Comparison of ENCODE assay signal across 19 mouse cellular contexts in the genomic region with DNA sequence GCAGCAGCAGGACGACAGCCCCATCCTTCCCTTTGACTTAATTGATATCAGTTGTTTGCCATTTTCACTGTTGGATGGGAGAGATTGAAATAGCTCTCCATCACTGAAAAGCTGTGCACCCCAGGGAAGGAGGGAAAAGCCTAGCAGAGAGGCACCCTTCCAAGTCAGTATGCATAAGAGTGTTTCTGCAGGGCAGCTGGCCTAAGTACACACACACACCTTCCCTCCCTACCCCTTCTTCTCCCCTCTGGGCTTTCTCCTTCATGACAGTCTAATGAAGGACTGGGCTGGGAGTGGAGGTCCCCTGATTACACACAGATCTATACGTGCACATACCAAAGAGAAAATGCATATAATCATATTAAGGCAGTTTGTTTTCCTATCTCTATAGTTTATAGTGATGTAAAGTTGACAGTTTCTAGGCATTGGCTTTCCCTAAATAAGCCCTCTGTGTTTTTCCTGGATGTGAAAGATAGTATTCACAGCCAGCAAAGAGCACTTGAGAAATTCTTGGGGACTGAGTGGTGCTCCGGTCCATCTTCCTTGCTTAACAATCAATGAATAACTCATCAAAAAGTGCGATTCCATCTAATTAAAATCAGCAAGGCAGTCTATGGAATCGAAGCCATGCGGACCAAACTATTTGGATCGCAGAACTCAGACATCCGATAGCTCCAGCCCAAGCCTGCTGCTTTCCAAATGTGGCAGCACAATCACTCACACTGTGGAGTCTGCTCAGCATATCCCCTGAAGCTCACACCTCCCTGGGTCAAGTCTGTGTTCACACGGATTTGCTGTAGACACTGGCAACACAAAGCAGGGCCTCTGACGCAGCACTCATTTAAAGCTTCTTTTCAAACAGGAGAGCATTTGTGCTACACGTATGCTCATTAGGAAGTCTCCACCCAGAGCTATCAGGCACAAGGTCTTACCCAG.
DNase-seq lines count a peak whose midpoint lies in the region; ATAC-seq and TF ChIP-seq lines count a peak whose summit lies in the region.
"Had no signal": no experiment of that assay in that cellular context is flagged by ENCODE, and none has a peak within 500 bp of the region (broad histone marks: within the 10 kb centered on the region; RNA-seq: fewer than 3 reads in every experiment).

No protein-coding gene starts in this region.

- H3K4me2 ChIP-seq in heart, embryonic 12.5 days = no peak overlapping the region
- H3K4me2 ChIP-seq in lung, embryonic 14.5 days = no peak overlapping the region
- H3K4me2 ChIP-seq in lung, postnatal 0 days (replicated peaks; ENCODE audit: low read depth, low read length) = no peak overlapping the region
- no peak overlapping the region for H3K4me2 ChIP-seq in embryonic facial prominence, embryonic 15.5 days (replicated peaks)
- no peak overlapping the region for H3K4me2 ChIP-seq in stomach, embryonic 16.5 days (ENCODE audit: low read depth, low read length)
- no peak overlapping the region for H3K4me2 ChIP-seq in hindbrain, embryonic 16.5 days (ENCODE audit: low read length)
- H3K4me2 ChIP-seq: forebrain, embryonic 13.5 days; hindbrain, embryonic 13.5 days; intestine, embryonic 15.5 days; midbrain, embryonic 13.5 days had no signal

- H3K4me1 ChIP-seq in heart, embryonic 12.5 days (replicated peaks) = no peaks in the 10 kb centered on the region; the same call in 1 of the 2 replicates
- 0 out of 2 replicates have a peak, but pooled peaks cover 2% of the 10 kb centered on the region for H3K4me1 ChIP-seq in lung, embryonic 14.5 days (ENCODE audit: insufficient read depth)
- no peaks in the 10 kb centered on the region for H3K4me1 ChIP-seq in lung, postnatal 0 days (ENCODE audit: insufficient read depth, low read depth, low read length)
- peaks cover 10% of the 10 kb centered on the region; the same call in 1 of the 2 replicates for H3K4me1 ChIP-seq in embryonic facial prominence, embryonic 15.5 days
- H3K4me1 ChIP-seq in stomach, embryonic 16.5 days (ENCODE audit: control insufficient read depth, insufficient read depth, low read length) = peaks cover 6% of the 10 kb centered on the region
- H3K4me1 ChIP-seq in hindbrain, embryonic 16.5 days (ENCODE audit: control insufficient read depth, insufficient read depth, low read depth, low read length) = no peaks in the 10 kb centered on the region
- H3K4me1 ChIP-seq: hindbrain, embryonic 13.5 days; intestine, embryonic 15.5 days; midbrain, embryonic 13.5 days had no signal

- no peak for TF ChIP-seq EP300 in lung, postnatal 0 days (IDR thresholded peaks at IDR 0.05)

- DNase-seq in heart, postnatal 14 days = no peak
- DNase-seq in lung, embryonic 14.5 days = peak; percentile 10
- no peak for DNase-seq in lung, postnatal 0 days (ENCODE audit: low spot score)
- DNase-seq: adrenal gland, adult 8-10 months; cerebellum, adult 9-11 months; gastrocnemius, postnatal 36 days; kidney, postnatal 36 days; layer of hippocampus, adult 9-11 months; left cerebral cortex, postnatal 4 days had no signal

- no peak overlapping the region for H3K4me3 ChIP-seq in heart, embryonic 12.5 days
- no peak overlapping the region for H3K4me3 ChIP-seq in lung, embryonic 14.5 days (ENCODE audit: low read depth, low read length)
- H3K4me3 ChIP-seq in lung, postnatal 0 days (ENCODE audit: low read depth, low read length) = no peak overlapping the region
- H3K4me3 ChIP-seq in embryonic facial prominence, embryonic 15.5 days (replicated peaks) = no peak overlapping the region
- no peak overlapping the region for H3K4me3 ChIP-seq in stomach, embryonic 16.5 days (replicated peaks; ENCODE audit: low read length)
- no peak overlapping the region for H3K4me3 ChIP-seq in hindbrain, embryonic 16.5 days (ENCODE audit: low read length)
- H3K4me3 ChIP-seq: forebrain, embryonic 13.5 days; hindbrain, embryonic 13.5 days; intestine, embryonic 15.5 days; left cerebral cortex, adult 2 months; midbrain, embryonic 13.5 days had no signal

- ATAC-seq in heart, embryonic 12.5 days (ENCODE audit: insufficient number of reproducible peaks, low FRiP score) = no peak
- ATAC-seq in lung, embryonic 14.5 days (ENCODE audit: insufficient read depth) = no peak
- ATAC-seq in lung, postnatal 0 days = no peak
- peak; percentile 88 for ATAC-seq in embryonic facial prominence, embryonic 15.5 days (ENCODE audit: insufficient number of reproducible peaks, low FRiP score, low TSS enrichment, low read depth)
- peak; percentile 72 for ATAC-seq in stomach, embryonic 16.5 days (ENCODE audit: insufficient read depth, low FRiP score)
- no peak for ATAC-seq in hindbrain, embryonic 16.5 days
- ATAC-seq: forebrain, embryonic 13.5 days; intestine, embryonic 15.5 days; midbrain, embryonic 13.5 days had no signal

- no peak for TF ChIP-seq CTCF in lung, embryonic 14.5 days (IDR thresholded peaks at IDR 0.05; ENCODE audit: low read depth)
- no peak for TF ChIP-seq CTCF in lung, postnatal 0 days (IDR thresholded peaks at IDR 0.05)

- H3K9ac ChIP-seq in heart, embryonic 12.5 days = no peak overlapping the region
- no peak overlapping the region for H3K9ac ChIP-seq in lung, embryonic 14.5 days
- H3K9ac ChIP-seq in lung, postnatal 0 days (replicated peaks; ENCODE audit: low read depth) = no peak overlapping the region
- no peak overlapping the region for H3K9ac ChIP-seq in embryonic facial prominence, embryonic 15.5 days
- no peak overlapping the region for H3K9ac ChIP-seq in stomach, embryonic 16.5 days (ENCODE audit: low read length)
- H3K9ac ChIP-seq in hindbrain, embryonic 16.5 days (ENCODE audit: low read depth, low read length) = no peak overlapping the region
- H3K9ac ChIP-seq: forebrain, embryonic 13.5 days; hindbrain, embryonic 13.5 days; intestine, embryonic 15.5 days; liver, embryonic 14.5 days; midbrain, embryonic 13.5 days had no signal

- H3K36me3 ChIP-seq in heart, embryonic 12.5 days = no peaks in the 10 kb centered on the region
- no peaks in the 10 kb centered on the region for H3K36me3 ChIP-seq in lung, embryonic 14.5 days (ENCODE audit: insufficient read depth)
- no peaks in the 10 kb centered on the region for H3K36me3 ChIP-seq in lung, postnatal 0 days (ENCODE audit: insufficient read depth, low read length)
- H3K36me3 ChIP-seq in embryonic facial prominence, embryonic 15.5 days = no peaks in the 10 kb centered on the region
- H3K36me3 ChIP-seq in stomach, embryonic 16.5 days (ENCODE audit: control insufficient read depth, insufficient read depth, low read length) = no peaks in the 10 kb centered on the region
- H3K36me3 ChIP-seq in hindbrain, embryonic 16.5 days (ENCODE audit: control insufficient read depth, insufficient read depth, low read length) = no peaks in the 10 kb centered on the region
- H3K36me3 ChIP-seq: hindbrain, embryonic 13.5 days; intestine, embryonic 15.5 days; midbrain, embryonic 13.5 days had no signal

- H3K9me3 ChIP-seq in heart, embryonic 12.5 days (replicated peaks) = no peaks in the 10 kb centered on the region; the same call in 1 of the 2 replicates
- H3K9me3 ChIP-seq in lung, embryonic 14.5 days (ENCODE audit: low read depth, low read length) = no peaks in the 10 kb centered on the region
- no peaks in the 10 kb centered on the region for H3K9me3 ChIP-seq in lung, postnatal 0 days (ENCODE audit: low read length)
- no peaks in the 10 kb centered on the region for H3K9me3 ChIP-seq in embryonic facial prominence, embryonic 15.5 days (replicated peaks)
- no peaks in the 10 kb centered on the region for H3K9me3 ChIP-seq in stomach, embryonic 16.5 days (replicated peaks; ENCODE audit: control insufficient read depth, low read length)
- H3K9me3 ChIP-seq in hindbrain, embryonic 16.5 days (ENCODE audit: control insufficient read depth, low read length) = no peaks in the 10 kb centered on the region
- H3K9me3 ChIP-seq: forebrain, embryonic 13.5 days; hindbrain, embryonic 13.5 days; intestine, embryonic 15.5 days; midbrain, embryonic 13.5 days had no signal

- 64% methylated on average over 11 of the region's 11 CpGs for WGBS in heart, embryonic 12.5 days
- 62% methylated on average over 11 of the region's 11 CpGs for WGBS in lung, embryonic 14.5 days
- 67% methylated on average over 11 of the region's 11 CpGs for WGBS in lung, postnatal 0 days
- 41% methylated on average over 11 of the region's 11 CpGs for WGBS in embryonic facial prominence, embryonic 15.5 days
- WGBS in stomach, embryonic 16.5 days = 53% methylated on average over 11 of the region's 11 CpGs
- WGBS in hindbrain, embryonic 16.5 days = 72% methylated on average over 11 of the region's 11 CpGs

- intact Hi-C loops in heart, postnatal 14 days (cut with DNase I) = no loop called here

- peak overlapping the region; percentile 14 for H3K27ac ChIP-seq in heart, embryonic 12.5 days (ENCODE audit: poor library complexity, severe bottlenecking)
- H3K27ac ChIP-seq in lung, embryonic 14.5 days (ENCODE audit: low read depth) = no peak overlapping the region
- no peak overlapping the region for H3K27ac ChIP-seq in lung, postnatal 0 days (ENCODE audit: low read length)
- 0 out of 2 replicates have a peak overlapping the region, but pooled peaks have one; percentile 35 for H3K27ac ChIP-seq in embryonic facial prominence, embryonic 15.5 days (replicated peaks)
- H3K27ac ChIP-seq in stomach, embryonic 16.5 days (ENCODE audit: low read length) = no peak overlapping the region; the same call in 1 of the 2 replicates
- no peak overlapping the region for H3K27ac ChIP-seq in hindbrain, embryonic 16.5 days (ENCODE audit: low read depth, low read length)
- H3K27ac ChIP-seq: forebrain, embryonic 13.5 days; hindbrain, embryonic 13.5 days; intestine, embryonic 15.5 days; left cerebral cortex, adult 2 months; liver, embryonic 14.5 days; midbrain, embryonic 13.5 days had no signal

- no peaks in the 10 kb centered on the region for H3K27me3 ChIP-seq in heart, embryonic 12.5 days (replicated peaks)
- H3K27me3 ChIP-seq in lung, embryonic 14.5 days (ENCODE audit: insufficient read depth, low read length) = no peaks in the 10 kb centered on the region
- H3K27me3 ChIP-seq in lung, postnatal 0 days (replicated peaks; ENCODE audit: insufficient read depth, low read length) = no peaks in the 10 kb centered on the region
- no peaks in the 10 kb centered on the region for H3K27me3 ChIP-seq in embryonic facial prominence, embryonic 15.5 days
- no peaks in the 10 kb centered on the region for H3K27me3 ChIP-seq in stomach, embryonic 16.5 days (ENCODE audit: control insufficient read depth, insufficient read depth, low read length)
- no peaks in the 10 kb centered on the region for H3K27me3 ChIP-seq in hindbrain, embryonic 16.5 days (replicated peaks; ENCODE audit: control insufficient read depth, insufficient read depth, low read length)
- H3K27me3 ChIP-seq: forebrain, embryonic 13.5 days; hindbrain, embryonic 13.5 days; intestine, embryonic 15.5 days; midbrain, embryonic 13.5 days had no signal

Comparison
In these comparisons a context has a peak if more than half of its experiments do, and no peak if none do; other contexts are left out.
1. ATAC-seq: peak in embryonic facial prominence, embryonic 15.5 days (single experiment) and stomach, embryonic 16.5 days (single experiment); none in heart, embryonic 12.5 days (single experiment), lung, embryonic 14.5 days (single experiment), lung, postnatal 0 days (single experiment) and hindbrain, embryonic 16.5 days (single experiment).
2. H3K27ac ChIP-seq: peak in heart, embryonic 12.5 days (single experiment) and embryonic facial prominence, embryonic 15.5 days (single experiment); none in lung, embryonic 14.5 days (single experiment), lung, postnatal 0 days (single experiment), stomach, embryonic 16.5 days (single experiment) and hindbrain, embryonic 16.5 days (single experiment).